Mouse (Mus musculus) lung, adult 18-20 months (tissue): Measurements from ENCODE around the gene Gabarap.
"Not testable (repeated sequence)": the region's sequence is repeated elsewhere in the genome, so short reads cannot be mapped to it uniquely, and the experiment has no call there.

ENCODE experiments used
- DNase-seq, 2 experiments: peaks; one replicate each; pipeline ENCODE4 v3.0.0; 2022; ENCODE audit warnings: mixed read lengths in 2 of 2

Gene Gabarap

DNA sequence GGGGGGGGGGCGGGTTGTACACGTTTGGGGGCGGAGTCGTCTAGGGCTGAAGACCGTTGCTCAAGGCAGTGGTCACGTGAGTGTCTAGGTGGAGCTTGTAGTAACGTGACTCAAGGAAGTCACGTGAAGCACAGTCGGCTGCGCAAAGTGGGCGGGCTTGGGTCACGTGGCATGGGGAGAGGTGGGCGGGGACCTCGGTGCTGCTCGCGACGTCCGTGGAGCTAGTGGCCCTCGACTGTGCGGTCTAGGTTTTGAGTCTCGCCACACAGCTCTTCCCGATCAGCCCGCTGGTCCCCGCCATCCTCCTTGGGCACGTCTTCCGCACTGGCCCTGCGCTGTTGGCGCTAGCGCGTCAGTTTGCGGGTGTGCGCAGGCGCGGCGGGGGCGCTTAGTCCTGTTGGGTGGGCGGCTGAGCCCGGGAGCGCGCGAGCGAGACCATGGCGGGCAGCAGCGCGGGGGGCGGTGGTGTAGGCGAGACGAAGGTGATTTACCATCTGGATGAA lies 9.5 kb downstream of the Gabarap start, which contains the start of gene Dvl2:
Dvl2 (plus strand) TSS at position 200 of the 503 bp plus-strand sequence.
- DNase-seq: peak; percentile 92 to 95

DNA sequence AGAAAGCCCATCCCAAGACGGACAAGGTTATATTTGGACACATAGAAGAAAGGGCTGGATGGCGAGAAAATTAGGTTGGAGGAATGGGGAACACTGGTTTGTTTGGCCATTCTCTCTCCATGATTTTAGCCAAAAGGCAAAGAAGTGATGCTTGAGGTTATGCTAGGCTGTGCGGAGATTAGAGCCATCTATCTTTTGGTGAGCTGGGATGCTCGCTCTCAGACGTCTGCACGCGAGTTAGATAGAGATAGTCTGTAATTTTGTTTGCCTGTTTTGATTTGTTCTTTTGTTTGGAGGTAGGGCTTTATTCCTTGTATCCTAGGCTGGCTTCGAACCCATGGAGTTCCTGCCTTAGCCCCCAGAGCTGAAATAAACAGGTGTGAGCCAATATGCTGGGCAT lies 10.2 kb downstream of the Gabarap start:
- no peak for DNase-seq

DNA sequence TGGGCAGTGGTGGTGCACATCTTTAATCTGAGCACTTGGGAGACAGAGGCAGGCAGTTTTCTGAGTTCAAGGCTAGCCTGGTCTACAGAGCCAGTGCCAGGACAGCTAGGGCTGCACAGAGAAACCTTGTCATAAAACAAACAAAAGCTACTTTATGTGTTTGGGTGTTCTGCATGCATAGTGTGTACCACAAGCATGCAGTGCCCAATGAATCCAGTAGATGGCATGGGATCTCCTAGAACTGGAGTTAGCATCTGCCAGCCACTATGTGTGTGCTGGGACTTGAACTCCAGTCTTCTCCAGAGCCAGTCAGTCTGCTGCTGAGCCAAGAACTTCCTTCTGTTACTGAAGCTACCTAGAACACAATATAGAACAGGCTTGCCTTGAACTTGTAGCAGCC lies 10.9 kb downstream of the Gabarap start:
- peak in 1 of 2 experiments; percentile 36 for DNase-seq

DNA sequence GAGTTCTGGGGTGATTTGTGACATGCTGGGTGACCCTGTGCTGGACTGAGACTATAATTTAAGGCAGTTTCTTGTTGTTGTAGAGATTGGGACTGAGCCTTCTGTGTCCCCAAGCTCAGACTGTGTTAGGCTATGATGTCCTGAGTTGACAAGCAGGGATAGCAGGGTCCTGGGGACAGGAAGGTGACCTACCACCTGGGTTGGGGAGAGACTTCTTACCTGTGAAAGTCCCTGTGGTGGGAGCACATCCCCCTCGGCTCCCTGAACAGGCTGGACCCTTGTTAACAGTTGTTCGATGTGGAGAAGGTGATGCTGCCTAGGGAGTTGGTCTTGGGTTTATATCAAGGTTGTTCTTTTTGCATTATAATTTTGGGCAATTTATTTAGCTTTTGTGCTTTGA lies 11.5 kb downstream of the Gabarap start:
- no peak for DNase-seq

DNA sequence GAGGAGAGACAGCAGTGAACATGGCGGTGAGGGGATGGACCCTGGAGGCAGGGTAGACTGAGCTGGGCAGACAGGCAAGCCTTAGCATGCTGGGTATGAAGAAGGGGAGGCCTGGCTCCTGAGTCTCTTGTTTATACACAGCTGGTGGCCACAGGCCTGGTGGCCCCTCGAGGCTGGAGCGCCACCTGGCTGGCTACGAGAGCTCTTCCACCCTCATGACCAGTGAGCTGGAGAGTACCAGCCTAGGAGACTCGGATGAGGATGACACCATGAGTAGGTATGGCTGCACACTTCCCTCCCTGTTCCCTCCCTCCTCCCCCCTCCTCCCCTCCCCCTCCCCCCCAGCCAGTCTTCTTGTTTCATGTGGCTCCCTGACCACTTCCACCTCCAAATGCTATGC lies 14.6 kb downstream of the Gabarap start:
- no peak for DNase-seq

DNA sequence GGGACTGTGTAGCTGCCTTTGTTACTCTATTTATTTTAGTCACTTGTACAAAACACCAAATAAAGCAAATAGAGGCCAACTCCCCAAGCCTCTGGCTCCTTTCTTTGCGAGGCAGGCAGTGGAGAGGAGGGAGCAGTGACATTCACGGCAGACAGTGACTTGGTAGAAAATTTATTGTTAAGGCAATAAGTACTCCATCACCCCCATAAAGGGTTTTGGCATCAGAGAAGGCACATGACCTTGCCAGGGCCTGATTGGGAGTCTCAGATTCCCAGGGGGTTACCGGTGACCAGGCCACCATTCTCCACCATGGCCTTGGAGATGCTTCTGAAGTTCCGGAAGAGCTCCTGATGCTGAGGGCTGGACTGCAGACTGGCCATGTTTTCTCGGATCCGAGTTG lies 19.1 kb downstream of the Gabarap start:
- no peak for DNase-seq

DNA sequence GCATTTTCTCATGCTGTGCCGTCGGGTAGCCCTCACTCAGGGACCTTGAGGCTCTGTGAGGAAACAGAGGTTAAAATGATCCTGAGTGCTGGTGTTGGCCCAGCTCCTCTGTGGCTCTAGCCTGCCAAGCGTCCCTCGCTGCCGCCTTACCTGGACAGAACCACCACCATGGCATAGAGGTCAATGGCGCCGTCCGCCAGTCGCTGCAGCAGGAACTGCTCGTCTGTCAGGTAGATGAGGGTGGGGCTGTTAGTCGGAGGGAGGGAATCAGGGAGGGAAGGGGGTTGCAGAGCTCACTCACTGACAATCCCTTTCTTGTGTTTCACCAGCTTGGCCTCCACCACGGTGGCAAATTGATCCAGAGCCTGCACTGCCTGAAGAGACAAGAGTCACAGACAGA lies 19.6 kb downstream of the Gabarap start:
- DNase-seq: no peak

DNA sequence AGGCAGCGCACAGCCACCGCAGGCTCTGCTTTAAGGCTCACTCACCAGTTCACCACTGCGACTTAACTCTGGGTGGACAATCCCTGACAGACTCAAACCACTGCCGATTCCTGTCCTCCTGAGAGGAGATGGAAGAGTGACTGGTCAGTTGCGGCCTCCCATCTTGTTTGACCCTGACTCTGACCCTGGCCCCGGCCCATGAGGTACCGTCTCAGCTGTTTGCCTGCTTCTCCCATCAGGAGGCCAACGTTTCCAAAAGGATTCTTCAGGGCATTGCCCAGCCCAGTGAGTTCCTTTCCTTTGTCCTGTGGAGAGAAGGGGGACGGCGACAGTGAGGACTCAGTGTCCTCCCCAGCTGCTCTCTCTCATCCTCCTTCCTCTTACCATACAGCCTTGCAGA lies 20.0 kb downstream of the Gabarap start:
- DNase-seq: no peak

DNA sequence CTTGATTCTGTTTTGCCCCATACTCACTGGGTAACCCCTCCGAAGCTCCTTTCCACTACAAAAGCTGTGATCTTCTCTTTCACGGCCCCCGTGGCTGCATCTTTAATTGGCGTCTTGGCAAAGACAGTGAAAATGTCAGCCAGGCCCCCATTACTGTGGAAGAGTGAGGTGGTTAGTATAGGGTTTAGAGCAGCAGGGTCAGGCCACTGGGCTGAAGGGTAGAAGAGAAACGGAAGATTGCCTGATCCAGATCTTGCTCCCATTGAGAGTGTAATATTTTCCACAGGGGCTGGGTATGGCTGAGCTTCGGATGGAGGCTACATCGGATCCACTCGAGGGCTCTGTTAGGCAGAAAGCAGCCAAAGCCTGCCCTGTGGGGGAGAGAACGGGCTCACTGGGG lies 22.0 kb downstream of the Gabarap start:
- DNase-seq: no peak

DNA sequence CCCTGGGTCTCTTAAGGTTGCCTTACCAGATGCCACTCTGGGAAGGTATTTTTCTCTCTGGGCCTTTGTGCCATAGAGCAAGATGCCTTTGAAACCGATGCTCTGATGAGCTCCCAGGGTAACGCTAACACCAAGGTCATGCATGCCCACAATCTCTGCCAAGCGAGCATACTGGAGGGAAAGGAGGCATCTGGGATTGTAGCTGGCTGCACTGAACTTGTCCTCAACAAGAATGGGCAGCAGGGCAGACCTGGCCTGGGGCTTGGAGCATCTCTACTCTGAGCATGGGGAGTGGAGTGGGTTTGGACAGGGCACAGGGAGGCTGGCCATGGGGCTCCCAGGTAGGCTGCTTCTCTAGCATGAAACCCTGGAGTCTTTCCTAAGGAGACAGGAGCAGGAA lies 22.5 kb downstream of the Gabarap start:
- DNase-seq: no peak

DNA sequence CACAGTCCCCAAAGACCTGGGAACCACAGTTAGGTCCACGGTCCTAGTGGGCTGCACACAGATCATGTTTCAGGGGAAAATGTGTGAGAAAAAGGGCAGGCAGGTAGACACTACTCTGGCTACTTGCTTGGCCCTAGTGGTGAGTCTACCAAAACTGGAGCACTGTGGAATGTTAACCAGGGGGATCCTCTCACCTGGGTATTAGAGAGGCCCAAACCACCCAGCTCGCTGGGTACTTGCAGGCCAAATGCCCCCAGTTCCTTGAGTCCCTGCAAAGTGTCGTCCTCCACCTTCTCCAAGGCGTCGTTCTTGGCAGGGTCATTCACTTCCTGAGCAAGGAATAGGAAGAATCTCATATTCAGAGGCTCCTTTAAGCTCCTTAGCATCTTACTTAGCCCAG lies 23.1 kb downstream of the Gabarap start:
- DNase-seq: no peak

DNA sequence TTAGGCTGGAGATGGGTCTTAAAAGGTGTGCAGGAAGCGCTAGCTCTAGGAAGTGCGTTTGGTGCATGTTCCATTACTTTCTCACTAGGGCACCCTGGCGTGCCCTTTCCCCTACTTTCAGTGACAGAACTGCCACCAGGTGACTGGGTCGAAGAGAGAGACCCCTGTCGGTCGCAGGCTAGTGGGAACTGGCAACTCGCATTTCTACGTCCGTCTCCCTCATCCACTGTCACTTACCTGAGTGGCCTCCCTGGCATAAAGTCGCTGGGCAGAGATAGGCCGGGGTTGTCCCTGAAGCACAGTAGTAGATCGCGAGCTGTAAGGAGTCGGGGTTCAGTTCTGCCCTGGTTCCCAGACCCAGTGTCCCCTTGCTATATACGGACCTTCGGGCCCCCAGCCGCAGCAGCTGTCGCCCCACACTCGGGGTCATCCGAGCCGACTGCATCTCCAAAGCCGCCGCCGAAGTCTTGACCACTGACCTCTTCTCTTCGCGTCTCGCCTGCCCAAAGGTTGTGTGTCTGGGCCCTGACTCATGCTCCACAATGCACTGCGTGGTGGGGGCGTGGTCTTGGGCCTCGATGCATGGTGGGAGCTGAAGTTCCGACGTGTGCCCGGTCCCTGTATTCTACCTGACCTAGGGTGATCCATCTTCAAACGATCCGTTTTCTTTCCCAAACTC lies 24.1 kb downstream of the Gabarap start, which contains the start of gene Acadvl:
Acadvl (minus strand) TSS at position 532 of the 679 bp plus-strand sequence.
- DNase-seq: peak; percentile 91 to 93

DNA sequence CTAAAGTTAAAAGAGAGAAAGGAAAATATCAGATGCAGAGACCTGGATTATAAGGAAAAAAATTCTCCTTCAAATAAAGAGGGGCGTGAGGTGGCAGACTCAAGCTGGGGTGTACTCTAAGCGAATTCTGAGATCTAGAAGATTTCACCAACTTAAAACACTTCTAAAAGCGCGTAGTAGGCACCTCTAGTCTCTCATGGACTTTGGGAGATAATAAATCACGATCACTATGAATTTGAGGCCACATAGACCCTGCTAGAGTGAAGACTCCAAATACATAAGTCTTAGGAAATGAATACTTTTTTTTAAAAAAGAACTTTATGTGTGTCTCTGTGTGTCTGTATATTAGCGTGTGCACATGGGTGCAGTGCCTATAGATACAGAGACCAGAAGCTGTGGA lies 24.7 kb downstream of the Gabarap start:
- DNase-seq: no peak

DNA sequence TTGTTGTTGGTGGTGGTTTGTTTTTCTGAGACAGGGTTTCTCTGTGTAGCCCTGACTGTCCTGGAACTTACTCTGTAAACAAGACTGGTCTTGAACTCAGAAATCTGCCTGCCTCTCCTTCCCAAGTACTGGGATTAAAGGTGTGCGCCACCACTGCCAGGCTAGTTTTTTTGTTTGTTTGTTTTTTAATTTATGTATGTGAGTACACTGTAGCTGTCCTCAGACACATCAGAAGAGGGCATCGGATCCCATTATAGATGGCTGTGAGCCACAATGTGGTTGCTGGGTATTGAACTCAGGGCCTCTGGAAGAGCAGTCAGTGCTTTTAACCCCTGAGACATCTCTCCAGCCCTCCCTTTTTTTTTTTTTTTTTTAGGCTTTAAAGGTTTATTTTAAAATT lies 25.2 kb downstream of the Gabarap start:
- not testable (repeated sequence) for DNase-seq

DNA sequence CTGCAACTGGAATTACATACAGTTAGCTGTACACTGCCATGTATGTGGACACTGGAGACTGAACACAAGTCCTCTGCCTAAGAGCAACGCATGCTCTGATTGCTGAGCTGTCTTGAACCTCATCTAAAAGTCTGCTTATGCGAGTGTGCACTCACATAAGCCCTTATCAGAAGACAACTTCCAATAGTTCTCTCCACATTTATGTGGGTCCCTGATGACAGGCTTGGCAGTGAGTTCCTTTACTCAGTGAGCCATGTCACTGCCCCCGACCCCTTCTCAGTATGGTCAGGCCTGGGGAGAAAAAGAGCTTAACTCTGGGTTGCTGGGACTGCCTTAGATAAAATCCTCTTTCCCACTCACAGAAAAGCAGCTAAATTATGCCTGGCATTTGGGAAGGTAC lies 25.7 kb downstream of the Gabarap start, which contains the start of gene Dlg4:
Dlg4 (plus strand) TSS at position 274 of the 400 bp plus-strand sequence.
- DNase-seq: no peak

DNA sequence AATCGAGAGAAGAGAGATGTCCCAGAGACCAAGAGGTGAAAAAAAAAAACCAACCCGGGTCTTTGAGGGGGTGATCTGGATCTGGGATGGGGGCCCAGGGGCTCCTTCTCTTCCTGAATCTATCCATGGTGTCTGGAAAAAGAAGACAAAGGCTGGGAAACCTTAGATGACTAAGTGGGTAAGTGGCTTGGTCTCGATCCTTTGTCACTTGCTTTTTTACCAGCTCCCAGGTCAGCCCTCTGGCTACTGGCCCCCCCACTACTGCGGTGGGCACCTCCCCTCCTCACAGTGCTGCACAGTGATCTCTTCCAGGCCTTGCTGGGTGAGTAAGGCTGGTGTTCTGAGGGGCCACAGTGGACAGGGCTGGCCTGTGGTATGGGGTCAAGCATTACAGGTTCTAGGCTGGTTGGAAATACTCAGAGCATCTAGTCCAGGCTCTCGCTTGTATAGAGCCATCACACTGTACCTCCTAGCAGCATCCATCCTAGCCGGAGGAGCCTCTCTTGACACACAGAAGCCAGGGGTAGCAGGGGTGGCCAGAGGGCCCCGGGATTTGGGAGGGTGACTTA lies 26.3 kb downstream of the Gabarap start:
- DNase-seq: no peak

DNA sequence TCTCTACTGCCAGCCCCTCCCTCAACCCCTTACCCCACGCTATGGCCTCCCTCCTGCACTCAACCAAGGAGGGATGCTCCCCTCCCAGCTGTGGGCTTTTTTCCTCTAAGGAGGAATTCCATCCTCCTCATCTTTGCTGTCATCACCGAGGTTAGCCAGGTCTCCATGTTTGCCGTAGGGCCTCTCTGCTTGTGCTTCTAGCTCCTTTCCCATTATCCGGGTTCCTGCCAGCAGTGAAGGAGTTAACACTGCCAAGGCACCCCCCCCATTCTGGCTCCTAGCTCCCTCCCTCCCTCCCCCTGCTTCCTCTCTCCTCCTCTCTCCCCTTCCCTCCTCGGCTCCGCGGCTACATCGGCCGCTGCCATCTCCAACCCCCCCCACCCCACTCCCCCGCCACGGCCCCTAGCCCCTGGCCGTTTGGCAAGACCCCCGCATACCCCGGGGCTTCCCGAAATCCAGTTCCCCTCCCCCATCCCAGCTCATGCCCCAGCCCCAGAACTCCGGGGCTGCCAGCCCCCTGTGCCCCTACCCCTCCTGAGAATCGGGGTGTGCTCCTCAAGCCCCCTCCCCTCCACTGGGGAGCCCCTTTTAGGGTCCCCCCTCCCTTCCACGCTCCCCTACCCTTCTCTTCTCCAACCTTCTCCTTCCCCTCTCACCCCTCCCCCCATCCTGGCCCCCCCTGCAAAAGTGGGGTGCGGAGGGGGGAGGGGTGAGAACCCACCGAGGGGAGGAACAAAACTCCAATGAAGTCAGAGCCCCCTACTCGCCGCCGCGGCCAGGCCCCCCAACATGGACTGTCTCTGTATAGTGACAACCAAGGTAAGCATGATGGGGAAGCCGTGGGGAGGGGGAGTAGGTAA lies 27.4 kb downstream of the Gabarap start:
- DNase-seq: peak in 1 of 2 experiments; percentile 23

DNA sequence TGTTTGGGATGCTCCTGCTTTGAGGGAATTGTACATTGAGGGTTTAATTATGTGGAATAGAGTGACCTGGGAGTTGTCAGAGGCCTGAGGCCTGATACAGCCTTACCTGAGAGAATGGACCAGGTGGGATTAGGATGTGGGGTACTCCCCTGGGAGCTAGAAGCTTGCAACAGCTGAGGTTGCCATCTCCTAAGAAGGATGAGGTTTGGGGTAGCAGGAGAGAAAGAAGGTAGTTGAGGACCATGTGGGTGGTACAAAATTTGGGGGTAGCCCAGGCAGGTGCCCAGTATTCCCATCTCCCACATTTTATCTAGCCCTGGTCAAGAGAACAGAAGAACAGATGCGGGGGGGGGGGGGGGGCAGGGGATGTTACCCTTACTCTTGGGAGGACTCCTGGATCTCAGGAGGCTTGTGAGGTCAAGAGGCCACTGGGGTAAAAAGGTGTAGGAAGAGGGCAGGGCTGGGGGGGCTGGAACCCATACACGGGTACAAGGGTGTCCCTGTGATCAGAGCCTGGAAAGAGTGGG lies 28.6 kb downstream of the Gabarap start:
- DNase-seq: no peak

DNA sequence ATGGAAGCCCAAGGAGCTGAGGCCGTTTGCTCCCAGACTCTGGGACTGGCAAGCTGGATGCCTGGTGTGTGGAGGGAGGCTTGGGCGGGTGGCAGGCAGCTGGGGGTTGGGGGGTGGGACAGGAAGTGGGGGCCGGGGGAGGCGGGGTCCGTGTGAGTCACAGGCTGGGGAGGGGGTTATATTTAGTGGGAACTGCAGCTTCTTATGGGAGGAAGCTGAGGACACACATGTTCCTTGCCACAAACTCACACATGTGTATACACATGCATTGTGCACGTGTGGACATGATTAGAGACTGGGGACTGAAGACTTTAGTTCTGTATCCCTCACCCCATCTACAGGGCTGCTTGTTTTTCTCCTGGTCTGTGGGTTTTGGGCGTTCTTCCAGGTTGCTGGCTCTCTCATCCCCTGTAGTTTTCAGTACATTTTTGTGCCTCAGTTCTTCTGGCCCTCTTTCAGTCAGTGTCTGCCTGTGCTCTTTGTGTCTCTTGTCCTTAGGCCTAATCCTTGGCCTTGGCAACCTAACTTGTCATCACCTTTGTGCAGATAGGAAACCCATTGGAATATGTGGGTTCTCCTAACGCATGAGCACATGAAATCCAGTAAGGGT lies 29.2 kb downstream of the Gabarap start:
- DNase-seq: no peak

DNA sequence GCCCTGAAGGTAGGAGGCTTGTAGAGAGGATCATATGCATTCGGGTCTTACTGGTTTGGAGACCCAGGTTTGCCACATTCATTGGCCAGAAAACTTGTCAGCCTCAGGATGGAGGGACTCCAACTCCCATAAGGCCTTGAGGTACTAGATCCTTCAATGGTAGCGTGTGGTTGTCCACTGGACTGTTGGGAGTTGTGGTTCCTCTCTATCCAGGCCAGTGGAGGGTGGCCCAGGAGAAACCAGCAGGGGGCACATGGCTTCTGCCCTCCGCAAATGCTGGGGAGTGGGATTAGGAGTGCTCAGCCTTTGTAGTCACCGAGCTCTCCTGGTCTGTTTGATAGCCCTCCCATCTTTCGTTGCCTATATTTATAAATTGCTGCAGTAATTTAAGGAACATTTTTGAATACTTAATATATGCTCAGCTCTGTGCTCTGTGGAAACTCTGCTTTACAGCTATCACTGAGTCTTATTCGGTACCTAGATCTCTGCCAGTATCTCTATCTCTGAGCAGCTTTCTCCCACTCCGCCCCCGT lies 29.9 kb downstream of the Gabarap start:
- DNase-seq: peak; percentile 77 to 84

DNA sequence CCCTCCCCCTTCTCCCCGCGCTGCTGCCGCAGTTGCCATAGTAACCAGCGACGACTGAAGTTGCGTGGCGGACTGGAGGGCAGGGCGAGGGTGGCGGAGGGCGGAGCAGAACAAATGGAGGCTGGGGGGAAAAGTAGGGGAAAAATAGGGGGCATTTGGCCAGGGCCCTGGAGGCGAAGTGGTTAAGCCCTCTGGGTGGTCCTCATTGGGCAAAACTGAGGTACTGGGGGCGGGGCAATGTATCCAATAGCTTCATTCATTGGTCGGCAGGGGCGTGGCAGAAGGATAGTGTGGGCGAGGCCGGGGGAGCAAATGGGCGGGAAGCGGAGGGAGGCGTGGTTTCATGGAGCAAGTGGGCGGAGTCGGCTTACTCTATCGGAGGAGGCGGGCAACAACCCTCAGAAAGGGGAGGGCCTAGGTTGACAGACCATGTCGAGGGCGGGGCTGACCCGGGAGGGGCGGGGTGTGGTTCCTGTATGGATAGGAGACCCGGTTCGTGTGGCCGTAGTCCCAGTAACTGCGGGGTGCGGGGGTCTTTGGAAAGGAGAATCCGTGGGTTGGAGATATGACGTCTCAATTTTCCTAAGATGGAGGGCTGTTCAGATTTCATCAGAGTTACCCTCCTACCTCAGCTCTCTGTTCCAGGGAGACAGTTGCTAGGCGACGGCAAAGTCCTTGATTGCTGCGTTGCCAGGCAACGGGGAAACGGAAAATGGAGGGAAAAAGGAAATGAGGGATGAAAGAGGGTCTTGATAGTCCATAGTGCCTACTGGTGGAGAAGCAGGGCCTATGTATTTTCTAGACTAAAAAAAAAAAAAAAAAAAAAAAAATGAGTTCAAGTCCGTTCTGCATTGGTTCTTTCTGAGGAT lies 30.6 kb downstream of the Gabarap start:
- DNase-seq: peak; percentile 96
